Mouse (Mus musculus) cerebellum, adult 2 months (tissue): ENCODE results near the gene Anxa2.

Experiments
- CTCF ChIP-seq: fragments of 200-500 bp; IDR thresholded peaks from 2 replicates; pipeline ENCODE4 v1.5.1; 2011; ENCODE audit warnings: low read depth, mild to moderate bottlenecking, control low read depth, low read length, moderate library complexity, borderline replicate concordance; ENCODE audit not compliant: insufficient read depth
- POLR2A ChIP-seq: fragments of 200-500 bp; IDR thresholded peaks from 2 replicates; pipeline ENCODE4 v1.6.1; 2011; ENCODE audit warnings: low read length, control low read depth, borderline replicate concordance; ENCODE audit not compliant: insufficient read depth

DNA sequence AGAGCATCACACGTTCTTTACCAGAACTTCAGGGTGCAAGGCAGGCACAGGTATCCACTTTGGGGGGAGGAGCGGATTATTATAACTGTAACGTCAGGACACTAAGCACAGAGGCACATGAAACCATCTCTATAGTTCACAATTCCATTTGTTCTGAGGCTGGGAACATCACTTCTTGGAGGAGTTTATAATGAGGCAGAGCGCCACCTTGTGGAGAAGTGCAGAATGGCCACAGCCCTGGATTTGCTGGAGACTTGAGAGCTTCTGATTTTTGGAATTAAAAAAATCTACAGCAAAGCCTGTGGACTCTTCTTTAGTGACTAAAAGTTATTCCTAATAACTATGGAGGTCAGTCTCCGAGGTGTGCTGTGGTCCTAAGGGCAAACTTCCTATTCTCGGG lies 49.1 kb downstream of the Anxa2 start:
- TF ChIP-seq CTCF (peak; percentile 61; the same call in 1 of the 2 replicates), POLR2A (no peak)
